Mouse (Mus musculus): ENCODE measurements around the gene Ehd3.

DNA sequence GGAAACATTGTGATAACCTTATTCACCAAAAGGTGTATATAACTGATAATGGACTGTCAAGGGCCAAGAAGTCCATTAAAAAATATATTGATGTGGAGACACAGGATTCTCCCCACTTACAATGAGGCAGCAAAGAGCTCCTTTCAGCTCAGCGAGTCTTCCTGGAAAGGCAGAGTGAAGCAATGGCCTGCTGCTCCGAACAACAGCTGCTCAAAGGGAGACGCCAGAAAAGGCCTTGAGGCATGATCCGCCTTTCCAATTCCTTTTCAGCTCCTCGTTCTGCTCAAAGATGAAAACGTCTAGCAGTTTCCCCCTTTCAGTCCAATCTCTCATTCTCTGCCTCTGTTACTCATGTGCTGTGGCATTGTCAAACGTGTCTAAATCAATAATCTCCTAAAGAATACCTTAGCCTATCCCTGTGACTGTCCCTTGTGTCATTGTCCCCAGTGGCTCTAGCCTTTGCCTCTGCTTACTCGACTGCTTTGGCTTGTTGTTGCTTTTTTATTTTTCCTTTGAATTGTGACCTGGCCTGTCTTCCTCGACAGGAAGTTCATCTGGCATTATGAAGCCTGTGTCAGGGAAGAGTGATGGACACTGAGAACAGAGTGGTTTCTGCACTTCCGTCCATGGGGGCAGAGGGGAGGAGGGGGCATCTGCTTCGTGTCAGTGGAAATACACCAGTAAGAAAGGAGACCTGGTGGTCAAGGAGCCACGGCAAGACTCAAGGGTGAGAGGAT lies 13.5 kb upstream of the Ehd3 start:
- no peak for TF ChIP-seq CTCF (IDR thresholded peaks at IDR 0.05)
- TF ChIP-seq POLR2A (IDR thresholded peaks at IDR 0.05; ENCODE audit: insufficient read depth, low read depth, low read length): no peak
- no peak for TF ChIP-seq EP300 (IDR thresholded peaks at IDR 0.05; ENCODE audit: insufficient read depth, low read depth, low read length)
